Mouse (Mus musculus): ENCODE results near the gene Dnm1l. TPM values are rescaled to one million over a fixed set of nuclear protein-coding genes. Genes with fewer than 3 reads are reported as not detected.

Gene Dnm1l
- polyA plus RNA-seq, 1 experiment from 2014 or later: 52.4 TPM

DNA sequence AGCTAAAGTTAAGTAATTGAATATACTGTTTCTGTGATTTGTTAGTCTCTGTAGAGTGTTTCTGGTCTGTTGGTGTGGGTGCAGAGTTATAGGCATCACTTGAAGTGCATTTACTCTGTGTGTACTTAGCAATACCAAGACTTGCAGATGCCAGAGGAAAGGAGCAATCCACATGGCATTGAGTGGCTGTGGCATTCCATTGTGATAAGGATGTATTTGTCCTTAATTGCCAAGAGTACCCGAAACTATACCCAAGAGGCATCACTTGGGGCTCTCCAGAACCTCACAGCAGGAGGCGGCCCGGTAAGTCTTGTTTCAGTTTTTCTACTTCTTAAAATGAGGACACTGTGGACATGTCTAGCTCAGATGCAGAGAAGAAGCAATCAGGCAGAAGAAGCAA is 96.3 kb downstream of the Dnm1l start:
- H3K4me3 ChIP-seq: no peak overlapping the region
- no peak overlapping the region for H3K27ac ChIP-seq
- no peaks in the 10 kb centered on the region for H3K4me1 ChIP-seq (replicated peaks)
- no peak for DNase-seq (ENCODE audit: low spot score)
- H3K36me3 ChIP-seq: no peaks in the 10 kb centered on the region
- no peaks in the 10 kb centered on the region for H3K9me3 ChIP-seq
- H3K27me3 ChIP-seq (ENCODE audit: insufficient read depth, poor library complexity, severe bottlenecking): no peaks in the 10 kb centered on the region
- WGBS: 88% methylated on average over 3 of the region's 3 CpGs

Other genes with a start within 250 kb of the Dnm1l start
- gene Pkp2, start 145.6 kb downstream of the Dnm1l start, polyA plus RNA-seq (2016; fragmentation: Nextera tagmentation; extraction: Ambion mirVana): 5.6 and 8.5 TPM in 2 replicates
- 39.8 and 43.3 TPM in 2 replicates for gene Yars2, start 56.0 kb downstream of the Dnm1l start, polyA plus RNA-seq (2016; fragmentation: Nextera tagmentation; extraction: Ambion mirVana)
- 19.5 and 21.5 TPM in 2 replicates for gene Fgd4, start 241.6 kb upstream of the Dnm1l start, polyA plus RNA-seq (2016; fragmentation: Nextera tagmentation; extraction: Ambion mirVana)